Mouse (Mus musculus): ENCODE measurements around the gene Sypl.

DNA sequence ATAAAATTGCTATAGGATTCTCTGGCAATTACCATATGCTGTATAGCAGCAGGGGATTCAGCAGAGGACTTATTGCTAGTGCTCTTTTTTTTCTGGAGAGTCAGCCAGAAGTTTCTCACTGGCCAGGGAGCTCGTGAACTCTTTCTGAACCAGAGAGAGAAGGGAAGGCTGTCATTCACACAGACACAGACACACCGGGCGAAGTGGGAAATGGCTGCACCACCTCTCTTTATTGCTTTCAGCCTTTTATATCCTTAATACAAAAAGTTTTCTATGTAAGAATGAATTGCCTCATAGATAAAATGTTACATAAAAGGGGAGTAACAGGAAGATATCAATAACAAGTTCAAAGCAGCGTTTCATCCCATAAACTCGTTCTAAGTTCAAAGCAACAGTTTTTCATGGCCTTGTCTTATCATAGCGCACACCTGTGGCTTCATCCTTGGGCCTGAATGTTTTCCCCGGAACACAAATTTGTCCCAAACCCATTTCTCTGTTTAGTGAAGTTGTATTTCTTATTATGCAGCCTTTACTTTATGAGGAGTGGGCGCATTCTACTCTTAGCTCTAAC, 8.7 kb upstream of the Sypl start:
- no peak for TF ChIP-seq CTCF (IDR thresholded peaks at IDR 0.05; ENCODE audit: borderline replicate concordance, insufficient read depth, low read depth, low read length)
- no peak for TF ChIP-seq POLR2A (IDR thresholded peaks at IDR 0.05; ENCODE audit: borderline replicate concordance, insufficient read depth, low read length)
